Mouse (Mus musculus): ENCODE measurements at regions not wholly inside any gene's neighbourhood (a gene's known extent, or its start where the extent isn't known, plus 50 kb on each side); places are given as distances from the start of the nearest gene placed in this dataset.
"Not testable (repeated sequence)": the region's sequence is repeated elsewhere in the genome, so short reads cannot be mapped to it uniquely, and the experiment has no call there.

GRCm38 (mm10) chr3:113703040-113703439 is 73.1 kb upstream of the Rnpc3 start:
- not testable (repeated sequence) for H3K27me3 ChIP-seq; H3K27ac ChIP-seq; H3K9ac ChIP-seq; ATAC-seq (ENCODE audit: low FRiP score, low read depth); H3K4me1 ChIP-seq; H3K9me3 ChIP-seq; H3K4me2 ChIP-seq (replicated peaks); H3K36me3 ChIP-seq; H3K4me3 ChIP-seq
- WGBS: 94% methylated on average over 3 of the region's 3 CpGs

DNA sequence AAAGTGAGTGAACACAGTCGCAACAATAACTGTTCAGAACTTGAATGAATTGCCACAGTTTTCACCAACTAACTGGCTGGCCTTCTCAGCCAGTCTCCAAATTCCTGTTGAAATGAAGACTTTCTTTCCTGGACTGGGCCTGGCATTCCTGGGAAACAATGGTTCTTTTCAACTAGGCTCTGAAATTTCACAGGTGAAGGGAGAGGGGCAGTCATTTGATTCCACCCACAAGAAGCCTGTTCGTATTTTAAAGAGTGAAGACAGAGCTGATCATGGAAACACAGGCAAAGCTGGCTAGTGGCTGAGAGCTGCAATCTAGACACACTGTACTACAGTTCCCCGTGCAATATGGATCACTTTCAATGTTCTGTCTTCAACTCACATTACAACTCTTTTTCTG is 69.1 kb upstream of the Rnpc3 start:
- Histone ChIP-seq H3K4me1 (peaks cover 5% of the 10 kb centered on the region; the same call in 1 of the 2 replicates), H3K4me3 (no peak overlapping the region), H3K9me3 (no peaks in the 10 kb centered on the region), H3K27me3 (no peaks in the 10 kb centered on the region), H3K9ac (no peak overlapping the region), H3K36me3 (no peaks in the 10 kb centered on the region), H3K27ac (peak overlapping the region; percentile 76; the same call in 1 of the 2 replicates), H3K4me2 (replicated peaks) (no peak overlapping the region)
- WGBS: 36% methylated on average over 3 of the region's 3 CpGs
- peak; percentile 81 for ATAC-seq (ENCODE audit: low FRiP score, low read depth)

DNA sequence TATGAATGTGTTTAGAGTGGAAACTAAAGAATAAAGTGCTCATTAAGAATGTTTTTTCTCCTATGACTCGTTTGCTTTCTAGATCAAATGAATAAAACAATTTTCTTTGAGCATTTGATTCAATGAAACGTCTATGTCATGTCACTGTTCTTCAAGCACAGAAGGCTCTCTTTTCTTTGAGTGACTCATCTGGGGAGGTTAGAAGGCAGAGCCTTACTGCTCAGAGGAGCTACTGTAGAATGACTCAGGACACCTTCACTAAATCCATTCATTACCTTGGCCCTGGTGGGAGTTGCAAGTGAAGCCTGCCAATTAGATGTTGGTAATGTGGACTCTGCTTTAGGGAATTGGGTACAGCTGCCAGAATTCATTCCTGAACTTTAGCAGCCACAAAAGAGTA is 67.5 kb upstream of the Rnpc3 start:
- Histone ChIP-seq H3K27me3 (no peaks in the 10 kb centered on the region), H3K36me3 (no peaks in the 10 kb centered on the region), H3K9ac (no peak overlapping the region), H3K27ac (no peak overlapping the region; the same call in 1 of the 2 replicates), H3K4me1 (peaks cover 5% of the 10 kb centered on the region; the same call in 1 of the 2 replicates), H3K9me3 (no peaks in the 10 kb centered on the region), H3K4me3 (no peak overlapping the region), H3K4me2 (replicated peaks) (no peak overlapping the region)
- WGBS: 55% methylated on average over 2 of the region's 2 CpGs
- no peak for ATAC-seq (ENCODE audit: low FRiP score, low read depth)

- H3K9ac ChIP-seq: no peak overlapping the region
- ATAC-seq (ENCODE audit: low FRiP score, low read depth): no peak
- no peak overlapping the region for H3K4me3 ChIP-seq
- WGBS: 67% methylated on average over 5 of the region's 5 CpGs
- H3K4me2 ChIP-seq (replicated peaks): no peak overlapping the region
- no peaks in the 10 kb centered on the region for H3K36me3 ChIP-seq
- H3K27me3 ChIP-seq: no peaks in the 10 kb centered on the region
- no peak overlapping the region for H3K27ac ChIP-seq
- no peaks in the 10 kb centered on the region for H3K9me3 ChIP-seq
- H3K4me1 ChIP-seq: peaks cover 5% of the 10 kb centered on the region; the same call in 1 of the 2 replicates
Measured at GRCm38 (mm10) chr3:113696518-113696917, 66.6 kb upstream of the Rnpc3 start.
